Mouse (Mus musculus): ENCODE measurements at regions not wholly inside any gene's neighbourhood (a gene's known extent, or its start where the extent isn't known, plus 50 kb on each side); places are given as distances from the start of the nearest gene placed in this dataset.

- TF ChIP-seq CTCF (conservative IDR thresholded peaks at IDR 0.05; ENCODE audit: low read length) (no peak; the same call in 1 of the 2 replicates), POU5F1 (IDR thresholded peaks at IDR 0.05; ENCODE audit: borderline replicate concordance, low read length) (no peak), NANOG (IDR thresholded peaks at IDR 0.05; ENCODE audit: borderline replicate concordance, low read length) (no peak)
Observed at GRCm38 (mm10) chr1:19927192-19927591, 690.7 kb downstream of the Pkhd1 start.

All from E14TG2a.4 (cell line).